Mouse (Mus musculus): ENCODE results near the gene B3galnt1. TPM values are rescaled to one million over a fixed set of nuclear protein-coding genes. Genes with fewer than 3 reads are reported as not detected.

The B3galnt1 gene
- total and polyA plus RNA-seq, 3 experiments, result 0.08 TPM; not detected in 2

GRCm38 (mm10) chr3:69594071-69594470 lies 4.7 kb downstream of the B3galnt1 start:
- H3K27ac ChIP-seq (ENCODE audit: insufficient read depth, low read depth), result no peak overlapping the region

GRCm38 (mm10) chr3:69593426-69593825 lies 5.3 kb downstream of the B3galnt1 start:
- Histone ChIP-seq H3K4me1 (ENCODE audit: control insufficient read depth in 1 of 2, insufficient read depth in 2 of 2) (peaks cover 0 to 3% of the 10 kb centered on the region in 2 experiments; a peak in 2 of 4 replicates), H3K4me2 (ENCODE audit: insufficient read depth, low read depth, poor library complexity, severe bottlenecking) (no peak overlapping the region), H3K27ac (ENCODE audit: insufficient read depth, low read depth) (no peak overlapping the region), H3K36me3 (replicated peaks in 1 of 2; ENCODE audit: control insufficient read depth in 1 of 2, insufficient read depth in 1 of 2, low read length in 1 of 2) (no peaks in the 10 kb centered on the region), H3K4me3 (replicated peaks in 1 of 3; ENCODE audit: low read depth in 2 of 3, low read length in 2 of 3, poor library complexity in 1 of 3) (no peak overlapping the region), H3K9ac (ENCODE audit: insufficient read depth, low read depth) (no peak overlapping the region), H3K79me2 (replicated peaks; ENCODE audit: control insufficient read depth, extremely low read depth, insufficient read depth, poor library complexity, severe bottlenecking) (no peaks in the 10 kb centered on the region), H3K9me3 (replicated peaks; ENCODE audit: low read length) (peaks cover 3% of the 10 kb centered on the region), H3K27me3 (replicated peaks) (no peaks in the 10 kb centered on the region)
- in situ Hi-C loops (cut with MboI; ENCODE audit: low pct_ligation_motif_present, low pct_unique_long_range_greater_than_20kb, low sequenced_read_pairs) (no loop called here), dilution Hi-C loops (cut with MboI; ENCODE audit: extremely low pct_ligation_motif_present, extremely low pct_unique_long_range_greater_than_20kb, low sequenced_read_pairs) (no loop called here)
- DNase-seq (ENCODE audit: extremely low read depth), result no peak
- no peak for TF ChIP-seq POLR2AphosphoS2 (IDR thresholded peaks at IDR 0.05; ENCODE audit: low read depth, low read length)
- no peak for TF ChIP-seq NRF1 (IDR thresholded peaks at IDR 0.05; ENCODE audit: low read depth, low read length)

More at GRCm38 (mm10) chr3:69594071-69594470, 4.7 kb downstream of the B3galnt1 start:
- no peaks in the 10 kb centered on the region for H3K79me2 ChIP-seq (replicated peaks; ENCODE audit: control insufficient read depth, extremely low read depth, insufficient read depth, poor library complexity, severe bottlenecking)
- peaks cover 3% of the 10 kb centered on the region for H3K9me3 ChIP-seq (replicated peaks; ENCODE audit: low read length)
- dilution Hi-C loops (cut with MboI; ENCODE audit: extremely low pct_ligation_motif_present, extremely low pct_unique_long_range_greater_than_20kb, low sequenced_read_pairs) (no loop called here), in situ Hi-C loops (cut with MboI; ENCODE audit: low pct_ligation_motif_present, low pct_unique_long_range_greater_than_20kb, low sequenced_read_pairs) (no loop called here)
- no peak overlapping the region for H3K9ac ChIP-seq (ENCODE audit: insufficient read depth, low read depth)
- peaks cover 0 to 3% of the 10 kb centered on the region in 2 experiments; a peak in 2 of 4 replicates for H3K4me1 ChIP-seq (ENCODE audit: control insufficient read depth in 1 of 2, insufficient read depth in 2 of 2)
- no peaks in the 10 kb centered on the region for H3K27me3 ChIP-seq (replicated peaks)
- no peak for DNase-seq (ENCODE audit: extremely low read depth)
- H3K4me2 ChIP-seq (ENCODE audit: insufficient read depth, low read depth, poor library complexity, severe bottlenecking), result no peak overlapping the region
- H3K4me3 ChIP-seq (replicated peaks in 1 of 3; ENCODE audit: low read depth in 2 of 3, low read length in 2 of 3, poor library complexity in 1 of 3), result no peak overlapping the region
- H3K36me3 ChIP-seq (replicated peaks in 1 of 2; ENCODE audit: control insufficient read depth in 1 of 2, insufficient read depth in 1 of 2, low read length in 1 of 2), result no peaks in the 10 kb centered on the region
- TF ChIP-seq MEF2A (IDR thresholded peaks at IDR 0.05; ENCODE audit: borderline replicate concordance, low read depth, low read length) (no peak), MYC (IDR thresholded peaks at IDR 0.05; ENCODE audit: low read depth, low read length) (no peak), MAX (IDR thresholded peaks at IDR 0.05; ENCODE audit: low read length) (no peak), ELF1 (IDR thresholded peaks at IDR 0.05; ENCODE audit: low read depth, low read length) (no peak), E2F4 (IDR thresholded peaks at IDR 0.05; ENCODE audit: insufficient replicate concordance, low read depth, low read length) (no peak)

DNA sequence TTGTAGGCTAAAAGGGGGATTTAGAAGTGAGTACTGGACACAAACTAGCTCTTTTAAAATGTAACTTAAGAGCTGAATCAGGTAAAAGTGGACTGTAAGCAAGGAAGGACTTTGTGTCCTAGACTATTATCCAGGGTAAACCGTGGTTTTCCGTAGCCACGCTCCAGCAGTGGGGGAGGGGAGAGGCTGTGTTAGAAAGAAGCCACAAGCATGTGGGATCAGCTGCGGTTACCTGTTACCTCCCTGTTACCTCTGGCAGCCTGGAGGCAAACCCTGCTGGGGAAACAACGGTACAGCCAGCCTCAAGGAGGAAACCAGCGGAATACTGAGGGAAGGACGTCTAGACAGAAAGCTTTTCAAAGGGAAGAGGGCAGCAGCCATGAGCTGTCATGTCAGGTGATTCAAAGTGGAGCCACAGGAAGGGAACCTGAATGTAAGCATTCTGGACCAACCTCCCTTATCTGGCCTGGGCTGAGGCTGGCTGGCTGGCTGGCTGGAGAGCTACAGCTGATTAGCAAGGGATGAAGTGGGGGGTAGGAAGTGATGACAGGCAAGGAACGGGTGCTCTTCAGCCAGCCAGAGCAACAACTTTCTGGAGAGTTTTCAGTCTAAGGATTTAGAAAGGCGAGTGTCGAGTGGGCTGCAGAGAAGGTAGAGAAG lies 10.5 kb downstream of the B3galnt1 start:
- in situ Hi-C loops (cut with MboI; ENCODE audit: low pct_ligation_motif_present, low pct_unique_long_range_greater_than_20kb, low sequenced_read_pairs), result no loop called here
- H3K9ac ChIP-seq (ENCODE audit: insufficient read depth, low read depth), result no peak overlapping the region
- H3K27me3 ChIP-seq (replicated peaks), result no peaks in the 10 kb centered on the region
- no peak for DNase-seq (ENCODE audit: extremely low read depth)
- H3K79me2 ChIP-seq (replicated peaks; ENCODE audit: control insufficient read depth, extremely low read depth, insufficient read depth, poor library complexity, severe bottlenecking), result no peaks in the 10 kb centered on the region
- dilution Hi-C loops (cut with MboI; ENCODE audit: extremely low pct_ligation_motif_present, extremely low pct_unique_long_range_greater_than_20kb, low sequenced_read_pairs), result no loop called here
- H3K9me3 ChIP-seq (replicated peaks; ENCODE audit: low read length), result no peaks in the 10 kb centered on the region
- H3K36me3 ChIP-seq (replicated peaks in 1 of 2; ENCODE audit: control insufficient read depth in 1 of 2, insufficient read depth in 1 of 2, low read length in 1 of 2), result no peaks in the 10 kb centered on the region
- H3K4me1 ChIP-seq (ENCODE audit: control insufficient read depth in 1 of 2, insufficient read depth in 2 of 2), result no peaks in the 10 kb centered on the region
- TF ChIP-seq RAD21 (IDR thresholded peaks at IDR 0.05; ENCODE audit: low read depth, low read length) (no peak), NELFE (IDR thresholded peaks at IDR 0.05; ENCODE audit: low read depth, low read length) (no peak), USF2 (conservative IDR thresholded peaks at IDR 0.05; ENCODE audit: low read depth, low read length) (no peak), GABPA (IDR thresholded peaks at IDR 0.05; ENCODE audit: insufficient replicate concordance, low read depth, low read length) (no peak), ETS1 (conservative IDR thresholded peaks at IDR 0.05; ENCODE audit: low read depth, low read length) (no peak), E2F4 (IDR thresholded peaks at IDR 0.05; ENCODE audit: insufficient replicate concordance, low read depth, low read length) (no peak), MXI1 (IDR thresholded peaks at IDR 0.05; ENCODE audit: low read depth, low read length) (no peak), MEF2A (IDR thresholded peaks at IDR 0.05; ENCODE audit: borderline replicate concordance, low read depth, low read length) (no peak), JUN (IDR thresholded peaks at IDR 0.05; ENCODE audit: insufficient read depth, low read depth, low read length) (no peak), ZC3H11A (IDR thresholded peaks at IDR 0.05; ENCODE audit: low read depth, low read length) (no peak), MAFK (IDR thresholded peaks at IDR 0.05; ENCODE audit: insufficient replicate concordance, low read length) (no peak), USF1 (IDR thresholded peaks at IDR 0.05; ENCODE audit: low read depth, low read length) (no peak), MYC (IDR thresholded peaks at IDR 0.05; ENCODE audit: low read depth, low read length) (no peak), IRF4 (IDR thresholded peaks at IDR 0.05; ENCODE audit: low read depth, low read length) (no peak)
- no peak overlapping the region for H3K4me2 ChIP-seq (ENCODE audit: insufficient read depth, low read depth, poor library complexity, severe bottlenecking)
- no peak overlapping the region for H3K4me3 ChIP-seq (replicated peaks in 1 of 3; ENCODE audit: low read depth in 2 of 3, low read length in 2 of 3, poor library complexity in 1 of 3)
- H3K27ac ChIP-seq (ENCODE audit: insufficient read depth, low read depth), result no peak overlapping the region
